Mouse (Mus musculus) spleen, postnatal 14 days (tissue): ENCODE measurements around the gene Plscr3.
"Not testable (repeated sequence)": the region's sequence is repeated elsewhere in the genome, so short reads cannot be mapped to it uniquely, and the experiment has no call there.

Experiments used
- DNase-seq, 2 experiments: peaks; one replicate each; pipeline ENCODE4 v3.0.0; 2021 to 2022; ENCODE audit warnings: low spot score in 2 of 2

Plscr3 gene

DNA sequence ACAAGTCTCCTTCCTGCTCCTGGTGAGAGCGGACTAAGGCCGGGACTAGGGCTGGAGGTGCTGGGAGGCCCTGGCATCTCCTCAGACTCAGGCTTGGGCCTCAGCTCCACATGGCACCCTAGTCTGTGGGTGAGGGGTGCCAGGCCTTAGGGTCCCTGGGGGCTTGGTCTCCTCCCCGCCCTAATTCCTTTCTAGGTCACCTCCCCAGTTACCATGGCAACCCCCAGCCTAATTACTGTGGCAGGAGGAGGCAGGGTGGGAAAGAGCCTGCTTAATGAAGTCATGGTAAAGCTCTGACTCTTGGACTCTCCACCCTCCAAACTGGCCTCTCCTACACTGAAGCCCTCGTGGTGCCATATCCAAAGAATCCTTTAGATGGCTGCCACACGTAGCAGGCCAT, 17.3 kb upstream of the Plscr3 start:
- no peak for DNase-seq

DNA sequence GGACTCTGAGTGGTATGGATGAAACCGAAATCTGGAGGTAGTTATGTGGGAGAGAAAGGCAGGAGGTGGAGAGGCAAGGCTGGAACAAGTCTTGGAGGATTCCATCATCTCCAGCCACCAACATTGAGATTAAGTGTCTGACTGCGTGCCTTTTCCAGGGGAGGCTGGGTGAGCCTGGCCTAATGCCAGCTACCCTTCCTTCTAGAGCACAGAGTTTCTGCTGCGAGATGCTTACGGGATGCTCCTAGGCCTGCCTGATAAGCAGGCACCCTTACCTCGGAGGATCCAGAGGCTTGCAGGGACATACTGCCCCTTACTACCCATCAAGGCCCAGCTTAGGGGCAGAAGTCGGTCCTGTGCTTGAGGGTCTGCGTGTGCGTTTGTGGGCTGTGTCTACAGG, 12.6 kb upstream of the Plscr3 start:
- DNase-seq = no peak

DNA sequence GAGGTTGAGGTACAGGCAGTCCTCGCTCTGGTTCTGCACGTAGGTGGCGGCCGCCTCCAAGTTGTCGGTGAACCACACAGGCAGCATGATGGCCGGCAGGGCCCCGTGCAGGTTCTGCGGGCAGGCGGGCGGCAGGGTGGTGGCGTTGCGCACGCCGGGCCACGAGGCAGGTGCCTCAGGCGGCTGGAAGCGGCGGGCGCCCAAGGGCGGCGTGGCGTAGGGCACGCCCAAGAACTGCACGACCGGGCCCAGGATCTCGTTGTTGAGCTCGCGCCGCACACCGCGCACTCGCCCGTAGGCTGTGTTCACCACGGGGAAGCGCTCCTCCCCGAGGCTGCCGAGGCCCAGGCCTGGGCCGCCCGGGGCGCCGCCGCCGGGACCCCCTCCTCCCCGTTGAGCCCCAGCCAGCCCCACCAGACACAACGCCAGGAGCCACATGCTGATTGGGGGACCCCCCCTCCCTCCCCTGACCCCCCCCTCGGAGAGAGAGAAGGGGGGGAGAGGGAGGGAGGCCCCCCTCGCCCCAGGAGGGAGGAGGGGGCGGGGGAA, 12.1 kb upstream of the Plscr3 start:
- peak; percentile 42 to 54 for DNase-seq

DNA sequence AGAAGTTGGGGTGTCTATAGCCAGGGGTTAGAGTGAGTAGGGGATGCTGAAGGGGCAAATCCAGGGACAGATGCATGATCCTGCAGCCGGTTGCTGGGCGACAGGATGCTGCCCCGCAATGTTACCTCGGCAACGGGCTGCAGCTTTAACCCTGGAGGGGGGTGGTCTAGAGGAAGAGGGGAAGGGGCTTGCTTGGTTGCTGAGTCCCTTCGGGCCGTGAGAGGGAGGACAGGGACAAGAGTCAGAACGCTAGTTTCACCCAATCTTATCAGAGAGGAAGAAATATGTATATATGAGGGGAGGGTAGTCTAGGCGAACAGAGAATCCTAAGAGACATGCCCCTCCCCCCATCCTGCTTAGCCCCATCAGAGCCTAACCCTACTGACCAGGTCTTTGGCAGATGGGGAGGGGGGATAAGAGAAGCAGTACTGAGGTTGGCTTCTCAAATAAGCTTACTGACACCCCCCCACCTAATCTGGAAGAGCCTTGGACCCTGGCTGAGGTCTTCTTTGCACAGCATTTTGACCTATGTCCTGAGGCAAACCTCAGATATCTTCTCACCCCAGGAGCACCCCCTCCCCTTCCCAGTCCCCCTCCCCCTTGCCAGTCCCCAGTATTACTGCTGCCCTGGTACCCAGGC, 10.7 kb upstream of the Plscr3 start:
- no peak for DNase-seq

DNA sequence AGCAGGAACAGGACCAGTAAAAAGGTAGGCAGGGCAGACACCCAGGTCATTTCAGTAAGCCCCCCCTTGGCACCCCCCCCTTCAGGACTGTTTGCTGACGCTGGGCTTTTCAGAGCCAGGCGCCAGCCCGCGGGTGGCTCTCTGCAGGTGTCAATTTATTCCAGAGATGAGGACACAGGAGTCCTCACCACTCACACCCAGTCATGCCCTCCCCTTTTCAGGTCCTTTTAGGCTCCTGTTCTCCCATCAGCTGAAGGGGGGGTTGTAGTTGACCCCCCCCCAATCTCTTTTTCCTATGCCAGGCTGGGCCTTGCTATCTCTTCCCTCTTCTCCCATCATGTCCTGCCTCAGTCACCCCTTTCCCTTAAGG, 10.2 kb upstream of the Plscr3 start:
- DNase-seq = no peak

DNA sequence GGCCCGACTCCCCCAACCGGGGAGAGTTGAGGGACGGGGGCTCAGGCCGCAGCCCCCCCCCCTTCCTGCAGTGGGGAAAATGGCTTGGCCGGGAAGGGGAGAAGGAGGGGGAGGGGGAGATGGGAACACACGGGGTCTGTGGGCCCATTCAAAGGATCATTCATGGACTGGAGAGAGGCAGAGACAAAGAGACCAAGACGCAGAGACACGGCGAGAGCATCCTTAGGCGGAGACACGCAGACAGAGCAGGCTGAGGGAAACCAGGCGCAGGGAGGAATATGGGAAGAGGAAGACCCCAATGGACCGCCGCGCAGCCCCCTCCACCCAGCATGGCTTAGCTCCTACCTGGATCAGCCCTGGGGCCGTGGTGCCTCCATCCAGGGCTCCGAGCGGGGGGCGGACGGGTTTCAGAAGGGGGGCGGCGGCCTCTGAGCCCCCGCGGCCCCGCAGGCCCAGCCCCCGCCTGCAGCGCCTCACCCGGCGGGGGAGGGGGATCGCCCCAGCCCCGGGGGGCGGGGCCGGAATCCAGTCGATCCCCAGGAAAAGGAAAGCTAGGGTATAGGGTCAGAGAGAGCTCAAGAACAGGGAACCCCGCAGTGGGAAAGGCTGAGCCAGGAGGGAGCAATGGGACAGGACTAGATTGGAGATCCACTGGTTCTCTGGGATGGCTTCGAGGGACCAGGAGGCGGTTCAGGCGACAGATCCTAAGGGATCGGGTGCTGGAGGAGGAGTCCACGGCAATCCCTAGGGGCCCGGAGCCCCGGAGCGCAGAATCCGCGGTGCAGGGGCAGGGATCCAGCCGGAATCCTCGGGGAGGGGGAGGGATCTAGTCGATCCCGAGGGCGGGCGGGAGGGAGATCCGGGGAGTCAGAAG, 9.2 kb upstream of the Plscr3 start:
- DNase-seq = no peak

DNA sequence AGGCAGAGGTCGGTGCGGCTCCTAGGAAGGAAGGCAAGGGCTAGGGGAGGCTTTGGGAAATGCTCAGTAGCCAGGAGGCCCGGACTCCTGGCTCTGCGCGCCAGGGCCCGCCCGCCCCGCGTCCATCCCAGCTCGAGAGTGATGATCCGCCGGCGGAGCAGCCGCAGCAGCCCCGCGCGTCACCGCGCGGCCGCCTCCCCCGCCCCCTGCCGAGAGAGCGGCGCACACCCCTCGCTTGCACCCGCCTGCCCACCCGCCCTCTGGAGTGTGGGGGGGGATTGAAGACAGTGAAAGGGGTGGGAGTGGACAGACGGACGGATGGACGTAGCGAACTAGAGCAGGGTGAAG, 8.6 kb upstream of the Plscr3 start, which contains the start of gene Nlgn2:
TSS of gene Nlgn2 (minus strand) at position 181 of the 348 bp plus-strand sequence.
- DNase-seq = no peak

DNA sequence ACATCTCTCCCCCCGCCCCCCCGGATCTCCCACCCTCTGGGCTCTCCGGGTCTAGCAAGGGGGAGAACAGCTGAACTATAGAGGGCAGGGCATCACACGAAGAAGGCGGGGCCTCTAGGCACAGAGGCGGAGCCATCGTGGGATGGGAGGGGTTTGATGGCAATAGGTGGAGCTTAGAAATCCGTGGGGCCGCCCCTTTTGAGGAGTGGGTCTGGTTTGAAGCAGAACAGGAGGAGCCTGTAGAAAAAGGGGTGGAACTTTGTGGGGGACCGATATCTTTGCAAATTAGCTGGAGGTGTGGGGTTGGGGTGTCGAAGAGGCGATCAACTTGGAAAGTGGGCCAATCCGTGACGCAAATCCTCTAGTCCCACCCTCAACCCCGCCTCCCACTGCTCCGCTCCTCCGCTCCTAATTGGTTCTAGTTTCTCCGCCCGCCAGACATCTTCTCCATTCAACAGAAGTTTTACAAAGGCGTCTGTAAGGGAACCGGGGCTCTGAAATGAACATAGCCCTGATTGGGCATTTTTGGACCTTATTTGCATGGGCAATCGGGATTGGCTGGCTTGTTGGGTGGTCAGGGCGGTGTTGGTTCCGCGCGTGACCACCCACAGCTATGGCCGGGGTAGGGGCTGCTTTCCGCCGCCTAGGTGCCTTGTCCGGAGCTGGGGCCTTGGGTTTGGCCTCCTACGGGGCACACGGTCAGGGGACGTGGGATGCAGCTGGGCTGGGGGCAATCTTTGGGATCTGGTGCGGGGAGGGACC, 8.0 kb upstream of the Plscr3 start, which contains the start of gene Tmem256:
TSS of gene Tmem256 (plus strand) at position 563 of the 762 bp plus-strand sequence.
- peak; percentile 80 to 86 for DNase-seq

DNA sequence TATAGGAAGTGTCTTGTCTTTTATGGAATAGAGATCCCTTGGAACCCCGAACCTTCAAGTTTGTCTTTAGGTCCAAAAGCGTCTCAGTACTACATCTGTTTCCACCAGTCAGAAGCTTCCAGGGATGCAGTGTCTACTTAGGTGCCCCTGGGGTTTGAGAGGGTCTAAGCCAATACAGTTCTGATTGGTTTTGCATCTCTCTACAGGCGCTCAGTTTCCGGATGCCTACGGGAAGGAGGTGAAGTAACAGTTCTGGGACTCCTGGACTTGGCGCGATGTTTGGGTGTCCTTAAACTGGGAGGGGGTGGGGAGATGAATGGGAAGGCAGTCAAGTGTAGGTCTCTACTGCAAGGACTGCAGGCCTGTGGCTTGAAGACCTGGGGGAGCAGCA, 7.5 kb upstream of the Plscr3 start:
- DNase-seq = no peak

DNA sequence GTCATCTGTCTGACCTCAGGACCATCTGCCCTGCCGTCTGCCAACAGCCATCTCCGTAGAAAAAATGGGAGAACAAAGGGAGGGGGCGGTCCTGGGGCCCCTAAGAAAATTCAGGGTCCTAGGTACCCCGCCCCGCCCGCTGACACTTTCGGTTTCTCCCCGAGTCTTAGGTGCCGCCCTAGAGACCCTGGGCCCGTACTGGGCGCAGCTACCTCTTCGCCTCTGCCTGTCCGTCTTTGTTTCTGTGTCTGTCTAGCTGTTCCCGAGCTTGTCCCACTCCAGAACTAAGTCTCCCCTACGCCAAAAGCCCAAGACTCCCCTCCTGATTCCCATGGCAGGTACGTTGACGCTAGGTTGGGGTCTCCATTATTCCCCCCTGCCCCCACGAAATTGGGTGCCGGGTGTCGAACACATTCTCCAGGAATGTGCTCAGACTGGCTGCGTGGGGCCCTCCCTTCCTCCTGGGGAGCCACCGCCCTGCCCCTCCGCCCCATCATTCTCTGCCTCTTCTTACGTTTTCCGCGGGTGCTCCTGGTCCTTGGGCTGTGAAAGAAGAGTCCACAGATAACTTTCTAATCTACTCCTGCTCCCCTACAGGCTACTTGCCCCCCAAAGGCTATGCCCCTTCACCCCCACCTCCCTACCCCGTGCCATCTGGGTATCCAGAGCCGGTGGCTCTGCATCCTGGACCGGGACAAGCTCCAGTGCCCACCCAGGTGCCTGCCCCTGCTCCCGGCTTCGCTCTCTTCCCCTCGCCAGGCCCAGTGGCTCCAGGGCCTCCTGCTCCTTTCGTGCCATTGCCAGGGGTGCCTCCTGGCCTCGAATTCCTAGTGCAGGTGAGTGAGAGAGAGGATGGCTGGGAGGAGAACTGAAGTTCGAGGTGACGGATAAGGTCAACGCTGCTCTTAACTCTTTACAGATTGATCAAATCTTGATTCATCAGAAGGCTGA, 837 bp downstream of the Plscr3 start:
- DNase-seq = no peak

DNA sequence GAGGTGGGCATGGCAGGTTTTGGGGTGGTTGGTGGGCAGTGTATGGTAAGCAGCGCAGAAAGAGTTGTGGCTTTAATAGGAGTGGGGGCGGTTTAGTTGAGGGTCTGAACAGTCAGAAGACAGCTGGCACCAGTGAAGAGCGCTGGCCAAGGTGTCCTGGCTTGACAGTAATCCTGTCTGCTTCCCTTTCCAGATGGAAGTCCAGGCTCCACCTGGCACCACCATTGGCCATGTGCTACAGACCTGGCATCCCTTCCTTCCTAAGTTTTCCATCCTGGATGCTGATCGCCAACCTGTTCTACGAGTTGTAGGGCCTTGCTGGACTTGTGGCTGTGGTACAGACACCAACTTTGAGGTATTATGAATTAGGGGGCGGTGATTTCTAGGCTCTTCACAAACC, 1.8 kb downstream of the Plscr3 start:
- no peak for DNase-seq

DNA sequence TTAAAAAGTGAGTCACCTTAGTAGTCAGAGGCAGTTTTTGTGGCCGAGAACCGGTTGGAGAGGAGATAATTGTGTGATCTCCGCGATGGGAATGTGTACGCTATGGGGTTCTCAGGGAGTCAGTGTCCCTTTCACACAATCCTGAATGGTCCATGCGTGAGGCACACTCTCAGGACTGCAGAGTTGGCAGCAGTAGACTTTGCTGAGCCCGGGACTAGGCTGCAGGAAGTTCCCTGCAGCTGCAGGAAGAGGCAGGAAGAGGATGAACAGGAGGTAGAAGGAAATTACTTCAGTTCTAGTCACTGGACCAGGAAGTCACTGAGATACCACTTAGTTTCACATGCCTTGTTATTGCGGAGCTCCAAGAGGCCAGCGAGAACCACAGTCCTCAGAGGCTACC, 3.0 kb downstream of the Plscr3 start:
- DNase-seq = no peak

DNA sequence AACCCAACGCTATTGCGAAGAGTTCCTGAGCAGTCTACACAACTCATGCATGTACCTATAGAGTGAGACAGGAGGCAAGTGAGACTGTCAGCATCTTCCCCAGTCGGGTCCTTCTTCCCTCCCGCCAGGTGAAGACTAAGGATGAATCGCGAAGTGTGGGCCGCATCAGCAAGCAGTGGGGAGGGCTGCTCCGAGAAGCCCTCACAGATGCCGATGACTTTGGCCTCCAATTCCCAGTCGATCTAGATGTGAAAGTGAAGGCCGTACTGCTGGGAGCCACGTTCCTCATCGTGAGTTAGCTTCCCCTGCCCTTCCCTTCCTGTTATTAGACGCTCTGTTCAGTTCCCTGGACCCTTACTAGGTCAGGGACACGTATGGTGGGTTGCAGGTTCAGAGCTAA, 3.7 kb downstream of the Plscr3 start:
- DNase-seq = no peak

DNA sequence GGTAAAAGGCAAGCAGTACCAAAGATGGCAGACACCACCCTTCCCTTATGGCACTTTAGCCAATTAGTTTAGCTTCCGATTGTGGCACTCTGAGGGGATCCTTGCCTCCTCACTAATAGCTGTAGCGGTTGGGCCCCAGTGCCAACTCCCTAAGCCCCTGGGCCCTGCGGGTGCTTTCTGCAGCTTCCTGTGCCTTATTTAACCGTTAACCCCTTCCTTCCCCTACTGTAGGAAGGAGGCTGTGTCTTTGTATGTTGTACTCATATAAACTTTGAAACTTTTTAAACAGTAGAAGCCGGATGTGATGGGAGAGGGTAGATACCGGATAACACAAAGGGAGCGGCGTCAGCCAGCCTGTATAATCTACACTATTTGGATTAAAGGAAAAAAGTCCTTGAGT, 4.6 kb downstream of the Plscr3 start:
- DNase-seq = no peak

DNA sequence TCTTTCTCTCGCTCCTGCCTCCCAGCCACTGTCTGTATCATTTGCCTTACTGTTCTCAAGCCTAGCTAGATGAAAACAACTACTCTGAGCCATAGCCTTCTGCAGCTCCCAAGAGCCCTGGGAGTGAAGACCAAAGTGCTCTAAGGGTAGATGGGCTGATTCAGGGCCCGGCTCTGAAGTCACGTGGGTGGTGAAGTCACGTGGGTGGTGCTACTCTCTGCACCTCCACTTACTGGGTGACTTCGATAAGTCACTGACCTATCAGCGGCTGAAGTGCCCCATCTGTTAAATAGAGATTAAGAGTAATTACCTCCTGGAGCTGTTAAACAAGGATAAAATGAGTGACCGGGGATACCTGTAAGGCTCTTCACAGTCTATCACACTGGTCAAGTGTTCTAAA, 7.8 kb downstream of the Plscr3 start:
- DNase-seq = peak; percentile 69 to 74

DNA sequence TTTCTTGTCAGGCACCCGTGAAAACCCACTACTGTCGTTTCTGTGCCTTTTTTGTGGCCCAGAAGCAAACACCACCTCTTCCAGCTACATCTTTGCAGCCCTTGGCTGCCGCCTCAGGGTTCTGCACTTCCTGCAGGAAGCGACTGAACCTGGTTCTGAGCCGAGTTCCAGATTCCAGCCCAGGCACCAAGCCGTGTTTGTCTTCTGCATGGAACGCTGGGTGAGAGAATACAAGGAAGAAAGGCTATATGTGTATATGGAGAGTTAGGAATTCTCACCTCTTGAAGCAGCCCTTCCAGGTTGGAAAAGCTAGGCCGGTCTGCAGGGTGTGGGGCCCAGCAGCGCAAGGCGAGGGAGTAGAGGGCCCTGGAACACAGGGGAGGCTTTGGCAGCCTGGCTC, 8.5 kb downstream of the Plscr3 start:
- DNase-seq = no peak

DNA sequence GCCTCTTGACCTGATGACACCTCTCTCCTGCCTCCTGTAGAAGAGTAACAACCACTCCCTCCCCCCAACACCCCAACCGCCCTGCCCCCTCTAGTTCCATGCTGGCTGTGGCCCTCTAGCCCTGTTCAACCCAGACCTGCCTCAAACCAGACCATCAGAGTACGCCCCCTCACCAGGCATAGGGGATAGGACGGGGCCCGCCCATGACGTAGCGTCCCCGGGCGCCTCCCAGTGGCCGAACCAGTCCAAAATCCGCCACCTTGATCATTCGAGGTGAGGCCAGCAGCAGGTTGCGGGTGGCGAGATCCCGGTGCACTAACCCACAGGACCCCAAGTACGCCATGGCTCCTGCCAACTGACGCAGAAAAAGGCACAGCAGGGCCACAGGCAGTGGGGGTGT, 9.2 kb downstream of the Plscr3 start:
- DNase-seq = peak; percentile 63 to 73

DNA sequence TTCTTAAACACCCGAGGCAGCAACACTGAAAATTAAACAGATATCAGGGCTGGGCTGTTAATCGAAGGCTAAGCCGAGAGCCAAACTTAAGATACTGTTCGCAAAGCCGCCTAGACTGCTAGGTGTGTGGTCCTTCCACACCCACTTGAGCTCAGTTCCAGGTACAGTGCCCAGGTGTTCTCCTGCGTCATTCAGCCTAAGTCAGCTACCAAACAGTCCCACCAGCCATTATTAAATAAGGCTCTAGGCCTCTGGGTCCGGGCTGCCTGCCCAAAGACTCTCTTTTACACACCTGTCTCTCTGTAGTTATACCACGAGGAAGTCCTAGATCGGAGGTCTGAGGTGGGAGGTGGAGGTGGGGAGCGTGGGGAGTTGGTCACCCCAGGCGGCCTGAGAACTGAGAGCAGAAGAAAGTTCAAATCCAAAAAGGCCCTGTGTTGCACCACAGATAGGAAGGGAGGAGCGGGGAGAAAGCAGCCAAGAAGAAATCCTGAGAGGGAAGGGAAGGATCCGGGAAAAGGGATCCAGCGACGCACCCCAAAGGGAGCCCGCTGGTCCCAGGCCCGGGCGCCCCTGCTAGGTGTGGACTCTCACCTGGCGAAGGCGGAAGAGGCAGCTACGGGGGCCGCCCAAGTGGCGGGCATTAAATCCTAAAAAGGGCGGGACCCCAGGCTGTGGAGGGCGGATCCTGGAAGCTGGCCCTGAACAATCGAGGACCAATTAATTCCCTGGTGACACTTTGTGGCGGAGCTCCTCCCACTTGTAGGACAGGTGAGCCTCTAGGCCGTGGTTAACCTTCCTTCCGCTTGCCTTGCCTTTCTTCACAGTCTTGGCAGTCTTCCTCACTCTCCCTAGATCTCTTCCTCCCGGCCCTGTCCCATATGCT, 12.2 kb downstream of the Plscr3 start, which contains the start of gene Tnk1:
TSS of gene Tnk1 (minus strand) at position 618 of the 886 bp plus-strand sequence.
- no peak for DNase-seq

DNA sequence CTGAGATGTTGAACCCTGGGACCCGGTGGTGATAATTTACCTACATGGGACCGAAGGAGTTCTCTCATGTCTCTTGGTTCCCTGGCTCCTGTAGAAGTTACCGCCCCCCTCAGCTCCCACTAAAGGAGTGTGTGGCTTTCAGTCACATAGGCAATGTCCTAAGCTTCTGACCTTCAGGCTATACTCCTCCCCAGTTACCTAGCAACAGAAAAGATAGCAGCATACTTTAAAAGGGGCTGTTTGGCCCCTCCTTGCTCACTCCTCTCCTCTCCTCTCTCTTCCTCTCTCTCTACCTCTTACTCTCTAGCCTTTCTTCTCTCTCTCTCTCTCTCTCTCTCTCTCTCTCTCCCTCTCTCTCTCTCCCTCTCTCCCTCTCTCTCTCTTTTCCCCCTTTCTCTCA, 17.6 kb downstream of the Plscr3 start:
- not testable (repeated sequence) for DNase-seq
